Mouse (Mus musculus): ENCODE results near the gene Strbp. TPM values are rescaled to one million over a fixed set of nuclear protein-coding genes. Genes with fewer than 3 reads are reported as not detected.

Gene Strbp
- 102 and 107 TPM in 2 replicates for polyA plus RNA-seq (2015; fragmentation: Nextera tagmentation; extraction: Ambion mirVana)

DNA sequence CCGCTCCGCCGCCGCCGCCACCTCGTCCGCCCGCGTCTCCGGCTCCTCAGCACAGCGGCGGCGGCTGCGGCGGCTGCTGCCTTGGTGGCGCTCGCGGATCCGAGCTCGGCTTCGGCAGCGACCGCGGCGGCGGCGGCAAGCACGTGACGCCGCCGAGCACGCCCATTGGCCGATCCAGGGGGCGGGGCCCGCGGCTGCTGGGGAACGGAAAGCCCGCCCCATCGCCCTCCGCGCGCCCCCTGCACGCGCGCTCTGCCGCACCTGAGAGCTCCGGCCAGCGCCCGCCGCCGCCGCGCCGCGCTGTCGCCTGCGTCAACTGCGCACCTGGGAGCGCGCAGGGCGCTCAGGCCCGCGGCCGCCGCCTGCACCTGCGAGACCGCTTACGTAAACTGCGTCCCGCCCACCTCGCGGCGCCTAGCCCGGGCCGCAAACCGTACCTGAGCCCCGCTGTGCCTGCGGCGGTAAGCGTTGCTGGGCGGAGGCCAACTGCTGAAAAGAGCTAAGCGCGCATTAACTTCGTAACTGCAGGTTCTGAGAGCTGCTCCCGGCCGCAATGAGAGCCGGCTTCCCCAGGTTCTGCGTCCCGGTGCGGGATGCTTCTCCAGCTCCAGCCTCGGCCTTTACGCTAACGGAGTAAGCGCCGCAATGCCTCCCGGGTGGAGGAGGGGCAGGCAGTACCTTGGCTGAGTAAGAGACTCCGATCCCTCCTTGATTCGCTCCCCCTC, at the start of gene Strbp:
Gene Strbp (minus strand): TSS at position 630 of the 725 bp plus-strand sequence.
- H3K9ac ChIP-seq: peak within 1 kb of the TSS; percentile 98

DNA sequence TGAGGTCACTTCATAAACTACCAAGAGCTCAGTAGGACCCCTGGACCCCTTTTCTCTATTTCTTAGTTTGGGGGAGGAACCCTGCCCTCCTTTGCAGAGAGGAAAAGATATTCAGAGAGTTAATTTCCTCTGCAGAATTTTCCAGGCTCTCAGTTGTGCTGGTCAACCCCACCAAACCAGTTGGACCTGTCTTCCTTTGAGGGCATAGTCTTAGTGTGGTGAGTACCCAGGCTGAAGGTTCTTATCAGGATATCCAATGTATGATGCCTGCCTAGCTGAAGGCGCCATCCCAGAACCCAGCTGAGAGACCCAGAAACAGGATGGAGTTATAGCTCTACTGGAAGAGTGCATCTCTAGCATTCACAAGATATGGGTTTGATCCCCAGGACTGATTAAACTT, 47.5 kb upstream of the Strbp start:
- H3K4me3 ChIP-seq: no peak overlapping the region
- no peak overlapping the region for H3K4me2 ChIP-seq
- H3K36me3 ChIP-seq: no peaks in the 10 kb centered on the region
- no peak for ATAC-seq (ENCODE audit: low FRiP score, low read depth)
- H3K9me3 ChIP-seq: no peaks in the 10 kb centered on the region
- no peaks in the 10 kb centered on the region for H3K27me3 ChIP-seq
- H3K9ac ChIP-seq: no peak overlapping the region
- WGBS: 93% methylated on average over 1 of the region's 1 CpGs
- no peak overlapping the region for H3K27ac ChIP-seq (replicated peaks)
- peaks cover 9% of the 10 kb centered on the region; the same call in 1 of the 2 replicates for H3K4me1 ChIP-seq (replicated peaks)

More for the DNA sequence above, at the start of gene Strbp:
- Histone ChIP-seq H3K36me3 (no peaks in the 10 kb centered on the region), H3K27me3 (no peaks in the 10 kb centered on the region), H3K4me2 (peak within 1 kb of the TSS; percentile 88), H3K9me3 (no peaks in the 10 kb centered on the region), H3K4me3 (peak within 1 kb of the TSS; percentile 99), H3K27ac (replicated peaks) (peak within 1 kb of the TSS; percentile 98), H3K4me1 (replicated peaks) (peaks cover 29% of the 10 kb centered on the region)
- ATAC-seq (ENCODE audit: low FRiP score, low read depth): peak; percentile 94
- WGBS: under 1% methylated on average over 94 of the region's 98 CpGs

DNA sequence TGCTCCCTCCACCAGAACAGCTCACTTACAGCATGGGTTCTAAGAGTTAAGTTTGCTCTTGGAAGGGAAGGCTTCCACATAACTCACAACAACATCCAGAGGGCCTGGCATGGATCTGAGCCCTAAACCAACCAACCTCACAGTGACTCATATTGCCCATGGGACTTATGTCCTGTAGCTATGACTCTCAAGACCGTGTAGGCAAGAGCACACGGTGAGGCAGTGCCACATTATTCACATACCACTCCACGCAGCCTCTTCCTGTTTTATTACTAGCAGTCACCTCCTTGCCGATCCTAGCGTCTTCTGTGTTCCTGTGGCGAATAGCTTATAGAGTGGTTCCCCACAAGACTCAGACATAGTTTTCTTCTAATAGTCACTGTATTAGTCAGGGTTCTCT, 45.7 kb upstream of the Strbp start:
- Histone ChIP-seq H3K4me1 (replicated peaks) (peaks cover 9% of the 10 kb centered on the region; the same call in 1 of the 2 replicates), H3K4me2 (no peak overlapping the region), H3K4me3 (no peak overlapping the region), H3K27me3 (no peaks in the 10 kb centered on the region), H3K27ac (replicated peaks) (no peak overlapping the region), H3K36me3 (no peaks in the 10 kb centered on the region), H3K9me3 (no peaks in the 10 kb centered on the region), H3K9ac (no peak overlapping the region)
- 77% methylated on average over 6 of the region's 6 CpGs for WGBS
- ATAC-seq (ENCODE audit: low FRiP score, low read depth): no peak

DNA sequence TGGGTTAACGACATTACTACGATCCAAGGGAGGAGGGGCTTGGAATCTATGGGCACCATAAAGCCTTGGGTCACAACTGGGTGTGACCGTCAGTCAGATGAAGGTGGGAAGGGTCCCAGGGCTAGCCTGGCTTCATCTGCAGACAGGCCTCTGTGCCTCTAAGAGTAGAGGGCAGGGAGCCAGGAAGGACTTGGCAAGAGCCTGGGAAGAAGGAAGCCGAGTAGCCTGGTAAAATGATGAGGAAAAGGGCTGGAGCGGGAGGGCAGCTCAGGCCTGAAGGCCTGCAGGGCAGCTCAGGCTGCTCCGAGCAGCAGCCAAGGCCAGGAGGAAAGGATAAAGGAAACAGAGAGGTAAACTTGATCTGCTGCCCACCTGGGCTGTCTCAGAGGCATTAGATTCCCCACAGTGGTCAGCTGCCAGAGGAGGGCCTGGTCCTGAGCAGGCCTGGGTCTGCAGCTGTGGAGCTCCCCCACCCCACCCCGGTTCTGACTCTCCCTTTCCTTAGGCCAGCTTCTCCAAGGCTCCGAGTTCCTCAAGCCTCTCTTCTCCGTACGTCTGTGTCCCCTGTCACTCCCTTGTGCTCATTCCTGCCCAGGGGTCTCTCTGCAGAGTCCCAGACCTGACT, 44.9 kb upstream of the Strbp start:
- no peak overlapping the region for H3K4me2 ChIP-seq
- H3K4me3 ChIP-seq: no peak overlapping the region
- H3K9me3 ChIP-seq: no peaks in the 10 kb centered on the region
- WGBS: 51% methylated on average over 10 of the region's 10 CpGs
- peak; percentile 49; the same call in 1 of the 2 replicates for ATAC-seq (ENCODE audit: low FRiP score, low read depth)
- H3K9ac ChIP-seq: no peak overlapping the region
- no peak overlapping the region for H3K27ac ChIP-seq (replicated peaks)
- no peaks in the 10 kb centered on the region for H3K27me3 ChIP-seq
- H3K36me3 ChIP-seq: no peaks in the 10 kb centered on the region
- peaks cover 9% of the 10 kb centered on the region; the same call in 1 of the 2 replicates for H3K4me1 ChIP-seq (replicated peaks)

DNA sequence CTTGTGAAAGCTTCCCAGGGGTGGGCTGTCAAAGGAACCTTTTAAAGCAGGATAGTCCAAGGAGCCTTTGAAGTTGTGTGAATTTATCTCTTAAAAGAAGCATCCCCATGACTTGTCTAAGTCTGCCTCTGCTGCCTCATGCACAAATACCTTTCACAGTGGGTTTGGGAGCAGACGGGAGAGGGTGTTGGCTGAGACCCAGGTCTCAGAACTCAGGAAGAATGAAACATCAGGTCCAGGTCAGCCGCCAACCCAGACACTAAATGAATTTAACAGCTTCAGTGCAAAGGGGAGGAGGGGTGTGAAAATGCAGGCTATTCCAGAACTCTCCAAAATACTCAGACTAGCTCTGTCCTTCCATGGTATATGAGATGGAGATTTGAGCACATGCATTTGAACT, 44.2 kb upstream of the Strbp start:
- H3K27ac ChIP-seq (replicated peaks): no peak overlapping the region
- no peak for ATAC-seq (ENCODE audit: low FRiP score, low read depth)
- WGBS: 44% methylated on average over 2 of the region's 2 CpGs
- no peak overlapping the region for H3K9ac ChIP-seq
- H3K9me3 ChIP-seq: no peaks in the 10 kb centered on the region
- no peak overlapping the region for H3K4me3 ChIP-seq
- peaks cover 9% of the 10 kb centered on the region; the same call in 1 of the 2 replicates for H3K4me1 ChIP-seq (replicated peaks)
- no peaks in the 10 kb centered on the region for H3K27me3 ChIP-seq
- H3K36me3 ChIP-seq: no peaks in the 10 kb centered on the region
- no peak overlapping the region for H3K4me2 ChIP-seq

DNA sequence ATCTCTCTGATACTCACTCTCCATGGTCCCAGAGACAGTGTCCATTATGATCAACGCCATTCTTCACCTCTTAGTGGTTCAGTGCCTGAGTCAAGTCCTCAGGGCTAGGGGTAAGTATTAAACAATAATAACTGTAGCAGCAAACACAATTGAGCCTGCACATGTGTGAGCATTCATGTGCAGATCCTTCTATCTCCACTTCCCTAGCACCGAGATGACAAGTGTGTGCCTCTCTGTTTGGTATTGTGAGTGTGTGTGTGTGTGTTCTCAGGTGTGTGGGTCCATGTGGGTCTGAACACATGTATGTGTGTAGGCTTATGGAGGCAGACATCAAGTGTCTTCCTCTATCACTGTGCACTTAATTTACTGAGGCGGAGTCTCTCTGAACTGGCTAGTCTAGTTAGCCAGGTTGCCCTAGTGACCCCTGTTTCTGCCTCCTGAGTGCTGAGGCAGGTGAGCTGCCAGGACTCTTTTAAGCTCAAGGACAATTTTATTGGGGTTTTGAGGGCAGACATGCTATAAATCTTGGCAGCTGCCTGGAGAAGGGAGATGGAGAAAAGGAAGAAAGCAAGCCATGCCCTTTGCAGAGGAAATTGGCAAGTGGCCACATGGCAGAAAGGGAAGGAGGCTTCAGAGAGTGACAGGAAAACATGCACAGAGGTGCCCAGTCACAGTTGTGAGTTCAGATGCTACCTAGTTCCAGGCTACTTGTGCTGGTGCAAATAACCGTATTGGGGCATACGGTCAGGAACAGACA, 42.8 kb upstream of the Strbp start:
- H3K4me3 ChIP-seq: no peak overlapping the region
- H3K9ac ChIP-seq: no peak overlapping the region
- 88% methylated on average over 5 of the region's 5 CpGs for WGBS
- H3K9me3 ChIP-seq: no peaks in the 10 kb centered on the region
- H3K36me3 ChIP-seq: no peaks in the 10 kb centered on the region
- H3K27ac ChIP-seq (replicated peaks): no peak overlapping the region
- no peak for ATAC-seq (ENCODE audit: low FRiP score, low read depth)
- H3K4me1 ChIP-seq (replicated peaks): peaks cover 9% of the 10 kb centered on the region; the same call in 1 of the 2 replicates
- H3K4me2 ChIP-seq: no peak overlapping the region
- H3K27me3 ChIP-seq: no peaks in the 10 kb centered on the region

DNA sequence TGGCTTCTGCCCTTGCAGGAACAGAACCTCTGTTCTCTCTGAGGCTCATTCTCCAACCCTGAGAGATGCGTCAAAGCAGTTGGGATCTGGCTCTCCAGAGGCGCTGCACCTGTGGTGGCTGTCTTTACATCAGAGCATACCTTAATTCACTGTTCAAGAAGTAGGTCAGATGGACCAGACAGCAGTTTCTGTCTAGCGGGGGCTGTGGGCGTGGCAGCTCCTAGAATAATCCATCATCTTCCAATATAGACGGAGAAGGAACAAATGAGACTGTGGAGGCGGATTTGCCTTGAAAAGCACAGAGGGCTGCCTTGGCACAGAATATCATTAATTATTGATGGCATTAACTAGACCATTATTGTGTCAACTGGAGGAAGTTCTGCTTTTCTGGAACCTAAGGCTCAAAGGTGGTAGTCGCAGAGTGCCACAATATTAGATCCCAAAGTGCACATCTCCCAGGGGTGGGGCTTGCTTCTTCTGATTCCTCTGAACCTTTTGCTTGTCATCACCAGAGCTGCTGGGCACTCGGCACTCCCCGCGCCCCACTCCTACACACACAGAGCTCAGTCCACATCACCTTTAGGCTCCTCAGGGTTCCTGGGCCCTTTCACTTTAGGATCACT, 41.2 kb upstream of the Strbp start:
- Histone ChIP-seq H3K27me3 (no peaks in the 10 kb centered on the region), H3K27ac (replicated peaks) (no peak overlapping the region), H3K4me2 (no peak overlapping the region), H3K9me3 (no peaks in the 10 kb centered on the region), H3K9ac (no peak overlapping the region), H3K4me3 (no peak overlapping the region), H3K4me1 (replicated peaks) (peaks cover 9% of the 10 kb centered on the region; the same call in 1 of the 2 replicates), H3K36me3 (no peaks in the 10 kb centered on the region)
- WGBS: 77% methylated on average over 10 of the region's 10 CpGs
- ATAC-seq (ENCODE audit: low FRiP score, low read depth): no peak

DNA sequence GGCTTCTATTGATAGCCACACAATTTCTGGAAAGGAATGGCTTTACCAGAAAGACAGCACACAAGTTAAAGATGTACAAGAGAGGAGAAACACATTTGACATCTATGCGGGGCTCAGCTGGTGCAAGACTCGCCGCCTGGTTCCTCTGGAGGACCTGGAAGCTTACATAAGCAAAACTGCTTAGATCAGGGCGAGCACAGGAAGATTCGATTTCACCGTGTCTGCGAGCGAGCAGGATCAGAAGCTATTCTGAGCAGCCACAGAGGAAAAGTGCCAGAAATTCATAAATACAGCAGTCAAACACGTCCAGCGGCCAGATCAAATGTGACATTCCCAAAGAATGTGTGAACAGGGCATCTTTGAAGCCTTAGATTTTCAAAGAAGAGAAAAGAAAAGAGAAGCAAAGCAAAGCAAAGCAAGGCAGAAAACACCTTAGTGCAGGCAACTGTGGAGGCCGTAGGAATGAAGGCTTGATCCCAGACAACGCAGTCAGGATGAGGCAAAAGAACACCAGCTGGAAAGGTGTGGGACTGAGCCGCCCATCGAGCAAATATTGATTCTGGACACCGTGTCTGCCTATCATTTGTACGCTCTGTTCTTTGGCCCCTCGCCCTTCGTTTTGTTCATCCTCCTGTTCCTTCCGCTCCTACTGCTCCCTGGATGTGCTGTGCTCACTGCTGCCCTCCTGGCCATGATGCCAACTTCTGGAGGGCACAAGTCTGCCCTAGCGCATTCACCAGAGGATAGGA, 38.3 kb upstream of the Strbp start:
- Histone ChIP-seq H3K4me3 (no peak overlapping the region), H3K4me2 (no peak overlapping the region), H3K9ac (no peak overlapping the region), H3K4me1 (replicated peaks) (no peaks in the 10 kb centered on the region), H3K9me3 (no peaks in the 10 kb centered on the region), H3K36me3 (no peaks in the 10 kb centered on the region), H3K27me3 (no peaks in the 10 kb centered on the region), H3K27ac (replicated peaks) (no peak overlapping the region)
- no peak for ATAC-seq (ENCODE audit: low FRiP score, low read depth)
- WGBS: 66% methylated on average over 20 of the region's 20 CpGs

DNA sequence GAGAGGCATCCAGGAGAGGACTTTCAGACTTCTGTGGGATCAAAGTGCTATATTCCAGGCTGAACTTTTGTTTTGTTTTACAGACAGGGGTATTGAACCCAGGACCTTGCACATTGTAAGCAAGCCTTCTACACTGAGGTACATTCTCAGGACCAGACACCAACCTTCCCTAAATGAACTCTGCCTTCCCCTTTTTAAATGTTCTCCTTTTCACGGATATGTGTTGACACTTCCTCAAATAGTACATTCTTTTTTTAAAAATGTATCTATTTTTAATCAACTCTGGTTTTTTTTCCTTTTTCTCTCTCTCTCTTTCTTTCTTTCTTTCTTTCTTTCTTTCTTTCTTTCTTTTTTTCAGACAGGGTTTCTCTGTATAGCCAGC, 32.1 kb upstream of the Strbp start:
- Histone ChIP-seq H3K4me3 (no peak overlapping the region), H3K4me1 (replicated peaks) (peaks cover 12% of the 10 kb centered on the region), H3K9ac (no peak overlapping the region), H3K9me3 (no peaks in the 10 kb centered on the region), H3K36me3 (no peaks in the 10 kb centered on the region), H3K27me3 (no peaks in the 10 kb centered on the region), H3K27ac (replicated peaks) (no peak overlapping the region), H3K4me2 (peak overlapping the region; percentile 39)
- 69% methylated on average over 1 of the region's 1 CpGs for WGBS
- no peak for ATAC-seq (ENCODE audit: low FRiP score, low read depth)

DNA sequence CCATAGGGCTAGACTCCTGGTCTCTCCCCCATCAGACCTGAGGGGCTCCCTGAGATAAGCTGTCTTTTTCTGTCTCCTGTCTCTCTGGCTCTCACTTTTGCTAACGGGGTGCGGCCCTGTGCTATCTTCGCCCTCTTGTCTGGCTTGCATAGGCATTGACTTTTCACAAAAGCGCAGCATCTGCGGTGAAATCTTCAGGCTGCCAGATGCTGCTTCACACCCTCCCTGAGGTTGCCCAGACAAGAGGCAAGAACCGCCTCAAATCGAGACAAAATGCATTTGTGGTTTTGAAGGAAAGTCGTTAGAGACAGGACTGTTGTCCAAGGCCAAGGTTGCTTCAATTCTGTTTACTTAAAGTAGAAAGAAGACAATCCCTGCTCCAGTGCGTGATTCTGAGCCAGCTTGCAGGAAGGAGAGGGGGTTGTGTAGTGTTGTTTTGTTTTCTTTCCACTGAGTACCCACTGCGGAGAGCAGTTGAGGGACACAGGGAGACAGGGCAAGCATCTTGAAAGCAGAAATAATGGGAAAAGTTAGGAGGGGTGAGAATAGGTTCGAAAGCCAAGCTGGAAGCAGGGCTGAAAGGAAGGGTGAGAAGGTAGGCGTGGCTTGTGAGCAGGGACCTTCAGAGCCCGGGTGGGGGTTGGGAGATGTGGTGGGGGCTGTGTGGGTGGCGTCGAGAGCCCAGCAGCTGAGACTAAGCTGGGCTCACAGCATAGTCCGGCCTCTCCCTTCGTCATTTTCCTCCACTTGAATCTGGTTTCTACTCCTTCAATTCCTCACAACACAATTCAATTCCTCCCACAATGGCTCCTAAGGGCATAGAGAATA, 31.5 kb upstream of the Strbp start:
- Histone ChIP-seq H3K4me1 (replicated peaks) (peaks cover 12% of the 10 kb centered on the region), H3K27ac (replicated peaks) (no peak overlapping the region), H3K27me3 (no peaks in the 10 kb centered on the region), H3K9ac (no peak overlapping the region), H3K9me3 (no peaks in the 10 kb centered on the region), H3K4me3 (no peak overlapping the region), H3K4me2 (peak overlapping the region; percentile 39), H3K36me3 (no peaks in the 10 kb centered on the region)
- WGBS: 13% methylated on average over 17 of the region's 17 CpGs
- ATAC-seq (ENCODE audit: low FRiP score, low read depth): no peak; the same call in 1 of the 2 replicates

Data from hindbrain, embryonic 15.5 days (tissue).